In the genomic region with DNA sequence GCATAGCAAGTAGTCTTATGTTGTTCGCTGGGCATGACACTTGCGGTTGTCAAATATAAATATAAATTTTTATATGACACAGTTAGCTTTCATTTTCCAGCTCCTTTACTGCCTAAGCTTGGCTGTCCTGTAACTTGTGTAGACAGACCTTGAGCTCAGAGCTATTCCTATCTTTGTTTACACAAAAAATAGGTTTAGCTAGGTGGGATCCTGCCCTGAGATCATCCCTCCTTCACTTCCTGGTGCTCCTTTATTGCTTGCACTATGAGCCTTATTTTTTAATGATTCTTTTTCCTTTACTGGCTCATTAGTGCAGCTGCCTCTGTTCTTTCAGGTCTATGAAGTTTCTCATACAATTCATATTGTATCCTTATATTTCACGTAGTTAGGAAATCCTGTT, we compare ENCODE assay signal across 21 mouse cellular contexts.
DNase-seq lines count a peak whose midpoint lies in the region; ATAC-seq and TF ChIP-seq lines count a peak whose summit lies in the region.
"Had no signal": no experiment of that assay in that cellular context is flagged by ENCODE, and none has a peak within 500 bp of the region (broad histone marks: within the 10 kb centered on the region; RNA-seq: fewer than 3 reads in every experiment).

No protein-coding gene starts in this region.

- no peak for TF ChIP-seq CTCF in intestine, postnatal 0 days (IDR thresholded peaks at IDR 0.05; ENCODE audit: low read depth)

- H3K4me2 ChIP-seq in intestine, embryonic 15.5 days (replicated peaks): no peak overlapping the region
- H3K4me2 ChIP-seq in intestine, embryonic 16.5 days (ENCODE audit: low read depth, low read length): no peak overlapping the region
- H3K4me2 ChIP-seq in intestine, postnatal 0 days (replicated peaks; ENCODE audit: low read depth): no peak overlapping the region

- no peaks in the 10 kb centered on the region for H3K27me3 ChIP-seq in intestine, embryonic 15.5 days (replicated peaks)
- no peaks in the 10 kb centered on the region for H3K27me3 ChIP-seq in intestine, embryonic 16.5 days (replicated peaks; ENCODE audit: control insufficient read depth, insufficient read depth, low read length)
- no peaks in the 10 kb centered on the region for H3K27me3 ChIP-seq in intestine, postnatal 0 days (replicated peaks; ENCODE audit: control insufficient read depth, insufficient read depth, low read length)
- H3K27me3 ChIP-seq: CH12.LX, Patski had no signal

- peak; percentile 69 for ATAC-seq in intestine, embryonic 15.5 days
- ATAC-seq in intestine, embryonic 16.5 days: peak; percentile 50; the same call in 1 of the 2 replicates
- peak; percentile 88 for ATAC-seq in intestine, postnatal 0 days
- ATAC-seq: activated CD4-positive, CD25-positive, alpha-beta regulatory T cell, adult 4 months; CD4-positive, CD25-positive, alpha-beta regulatory T cell, adult 4 months; Patski had no signal

- H3K4me1 ChIP-seq in intestine, embryonic 15.5 days (replicated peaks): no peaks in the 10 kb centered on the region
- no peaks in the 10 kb centered on the region for H3K4me1 ChIP-seq in intestine, embryonic 16.5 days (ENCODE audit: control insufficient read depth, insufficient read depth, low read length)
- H3K4me1 ChIP-seq in intestine, postnatal 0 days (replicated peaks; ENCODE audit: control insufficient read depth, insufficient read depth, low read length): no peaks in the 10 kb centered on the region

- 86% methylated on average over 3 of the region's 3 CpGs for WGBS in intestine, embryonic 15.5 days
- 88% methylated on average over 3 of the region's 3 CpGs for WGBS in intestine, embryonic 16.5 days
- 76% methylated on average over 3 of the region's 3 CpGs for WGBS in intestine, postnatal 0 days

- no peak overlapping the region for H3K27ac ChIP-seq in intestine, embryonic 15.5 days
- H3K27ac ChIP-seq in intestine, embryonic 16.5 days (ENCODE audit: low read length): no peak overlapping the region
- H3K27ac ChIP-seq in intestine, postnatal 0 days (ENCODE audit: low read depth, low read length): no peak overlapping the region

- DNase-seq in layer of hippocampus, adult 9-10 months (ENCODE audit: low spot score): no peak
- DNase-seq in gastrocnemius, postnatal 14 days: no peak
- no peak for DNase-seq in cerebellum, adult 9-11 months
- DNase-seq: adrenal gland, adult 2 months; adrenal gland, adult 8-10 months; adrenal gland, postnatal 10 days; adrenal gland, postnatal 14 days; adrenal gland, postnatal 25 days; adrenal gland, postnatal 36 days; B cell, adult 2 months; cerebellum, adult 11 months; cerebellum, adult 11-12 months; cerebellum, adult 18-20 months had no signal

- H3K36me3 ChIP-seq in intestine, embryonic 15.5 days: no peaks in the 10 kb centered on the region
- H3K36me3 ChIP-seq in intestine, embryonic 16.5 days (ENCODE audit: control insufficient read depth, insufficient read depth, low read length): no peaks in the 10 kb centered on the region
- no peaks in the 10 kb centered on the region for H3K36me3 ChIP-seq in intestine, postnatal 0 days (ENCODE audit: control insufficient read depth, insufficient read depth)
- H3K36me3 ChIP-seq: G1E had no signal

- no peaks in the 10 kb centered on the region for H3K9me3 ChIP-seq in intestine, embryonic 15.5 days
- H3K9me3 ChIP-seq in intestine, embryonic 16.5 days (ENCODE audit: control insufficient read depth, low read length): no peaks in the 10 kb centered on the region
- no peaks in the 10 kb centered on the region for H3K9me3 ChIP-seq in intestine, postnatal 0 days (ENCODE audit: control insufficient read depth)
- H3K9me3 ChIP-seq: G1E had no signal

- no peak overlapping the region for H3K9ac ChIP-seq in intestine, embryonic 15.5 days
- H3K9ac ChIP-seq in intestine, embryonic 16.5 days (ENCODE audit: low read depth, low read length): no peak overlapping the region
- H3K9ac ChIP-seq in intestine, postnatal 0 days (ENCODE audit: low read depth, low read length): no peak overlapping the region

- intact Hi-C loops in gastrocnemius, postnatal 14 days (cut with DNase I; ENCODE audit: low total_unique reads): no loop called here

- H3K4me3 ChIP-seq in intestine, embryonic 15.5 days (replicated peaks): no peak overlapping the region
- no peak overlapping the region for H3K4me3 ChIP-seq in intestine, embryonic 16.5 days (ENCODE audit: low read length)
- H3K4me3 ChIP-seq in intestine, postnatal 0 days (ENCODE audit: low read depth, low read length): no peak overlapping the region
